Mouse (Mus musculus) lung, adult 2 months (tissue): ENCODE data around the gene Magi2. TPM values are rescaled to one million over a fixed set of nuclear protein-coding genes. Genes with fewer than 3 reads are reported as not detected.

Source experiments
- DNase-seq: peaks from one replicate; pipeline ENCODE4 v3.0.0; 2022
- H3K4me1 ChIP-seq: fragments of 200-500 bp; 2 replicates; pipeline ENCODE4 v1.6.1; 2011; ENCODE audit warnings: low read length; ENCODE audit not compliant: control insufficient read depth, insufficient read depth
- H3K4me3 ChIP-seq: fragments of 200-500 bp; replicated peaks from 2 replicates; pipeline ENCODE3; 2011; ENCODE audit warnings: low read depth, mild to moderate bottlenecking, control low read depth, low read length; ENCODE audit errors: extremely low read depth
- CTCF ChIP-seq: fragments of 200-500 bp; IDR thresholded peaks from 2 replicates; pipeline ENCODE4 v1.5.1; 2011; ENCODE audit warnings: mild to moderate bottlenecking, low read length, control low read depth; ENCODE audit not compliant: insufficient read depth
- POLR2A ChIP-seq: fragments of 200-500 bp; IDR thresholded peaks from 2 replicates; pipeline ENCODE4 v1.6.1; 2011; ENCODE audit warnings: low read depth, mild to moderate bottlenecking, control low read depth, low read length, borderline replicate concordance; ENCODE audit errors: extremely low read depth
- WGBS: fragments of 180-500 bp; shearing (Covaris S2); methylation state at CpG from one replicate; pipeline ENCODE4 v1.1.7; 2018; 5-methylcytosine and 5-hydroxymethylcytosine counted together
- polyA plus RNA-seq: library from polyadenylated mRNA; depleted of rRNA; stranded (reverse); fragments of >200 nt; gene quantifications from 2 replicates; pipeline ENCODE4 v1.2.3, GENCODE M21; 2012

The Magi2 gene
- polyA plus RNA-seq, 1 experiment: 2.7 TPM

GRCm38 (mm10) chr5:20676193-20676871, 1449.5 kb downstream of the Magi2 start:
- Histone ChIP-seq H3K4me3 (no peak overlapping the region), H3K4me1 (no peaks in the 10 kb centered on the region)
- TF ChIP-seq CTCF: no peak
- TF ChIP-seq POLR2A: no peak
- no peak for DNase-seq
- 31% methylated on average over 7 of the region's 7 CpGs for WGBS

GRCm38 (mm10) chr5:20677246-20677645, 1450.4 kb downstream of the Magi2 start:
- 62% methylated on average over 3 of the region's 3 CpGs for WGBS

GRCm38 (mm10) chr5:20678573-20678972, 1451.7 kb downstream of the Magi2 start:
- H3K4me1 ChIP-seq: no peaks in the 10 kb centered on the region
- TF ChIP-seq CTCF (no peak), POLR2A (no peak)
- 72% methylated on average over 3 of the region's 3 CpGs for whole genome bisulfite sequencing
- no peak overlapping the region for H3K4me3 ChIP-seq
- no peak for DNase-seq

More at GRCm38 (mm10) chr5:20677246-20677645, 1450.4 kb downstream of the Magi2 start:
- TF ChIP-seq POLR2A: no peak
- no peak for TF ChIP-seq CTCF
- H3K4me1 ChIP-seq: no peaks in the 10 kb centered on the region
- no peak overlapping the region for H3K4me3 ChIP-seq
- DNase-seq: no peak

- Histone ChIP-seq H3K4me3 (no peak overlapping the region), H3K4me1 (no peaks in the 10 kb centered on the region)
- TF ChIP-seq POLR2A: no peak
- no peak for TF ChIP-seq CTCF
- 94% methylated on average over 6 of the region's 6 CpGs for WGBS
- no peak for DNase-seq
These were observed 1453.1 kb downstream of the Magi2 start for GRCm38 (mm10) chr5:20679920-20680319.

- DNase-seq: no peak
- no peak overlapping the region for H3K4me3 ChIP-seq
These were observed 1454.1 kb downstream of the Magi2 start for GRCm38 (mm10) chr5:20680833-20681530.

GRCm38 (mm10) chr5:20681660-20682059, 1454.8 kb downstream of the Magi2 start:
- WGBS: 70% methylated on average over 10 of the region's 10 CpGs
- no peak for TF ChIP-seq POLR2A
- no peak for TF ChIP-seq CTCF

More at GRCm38 (mm10) chr5:20680833-20681530, 1454.1 kb downstream of the Magi2 start:
- TF ChIP-seq POLR2A (no peak), CTCF (no peak)
- WGBS: 71% methylated on average over 15 of the region's 15 CpGs
- H3K4me1 ChIP-seq: no peaks in the 10 kb centered on the region

GRCm38 (mm10) chr5:20682208-20682607, 1455.4 kb downstream of the Magi2 start:
- WGBS: 73% methylated on average over 7 of the region's 7 CpGs
- Histone ChIP-seq H3K4me3 (no peak overlapping the region), H3K4me1 (no peaks in the 10 kb centered on the region)
- TF ChIP-seq CTCF (no peak), POLR2A (no peak)
- DNase-seq: no peak

More at GRCm38 (mm10) chr5:20681660-20682059, 1454.8 kb downstream of the Magi2 start:
- Histone ChIP-seq H3K4me1 (no peaks in the 10 kb centered on the region), H3K4me3 (no peak overlapping the region)
- DNase-seq: no peak

- WGBS: 54% methylated on average over 6 of the region's 6 CpGs
- TF ChIP-seq CTCF: no peak
- TF ChIP-seq POLR2A: no peak
- DNase-seq: no peak
These were observed 1457.3 kb downstream of the Magi2 start for GRCm38 (mm10) chr5:20684112-20684511.

GRCm38 (mm10) chr5:20692230-20692629, 1465.4 kb downstream of the Magi2 start:
- Histone ChIP-seq H3K4me1 (no peaks in the 10 kb centered on the region), H3K4me3 (no peak overlapping the region)
- WGBS: 92% methylated on average over 3 of the region's 3 CpGs
- no peak for DNase-seq
- TF ChIP-seq CTCF (no peak), POLR2A (no peak)

More at GRCm38 (mm10) chr5:20684112-20684511, 1457.3 kb downstream of the Magi2 start:
- H3K4me3 ChIP-seq: no peak overlapping the region
- H3K4me1 ChIP-seq: no peaks in the 10 kb centered on the region

- WGBS: 81% methylated on average over 5 of the region's 5 CpGs
These were observed 1472.3 kb downstream of the Magi2 start for GRCm38 (mm10) chr5:20699116-20699515.

More at GRCm38 (mm10) chr5:20699116-20699515, 1472.3 kb downstream of the Magi2 start:
- no peak for DNase-seq
- Histone ChIP-seq H3K4me3 (no peak overlapping the region), H3K4me1 (no peaks in the 10 kb centered on the region)
- TF ChIP-seq POLR2A: no peak
- TF ChIP-seq CTCF: no peak
